ENCODE assay signal across 8 mouse cellular contexts in genomic region chr19:3323753-3324270, GRCm38 (mm10). TPM values are rescaled to one million over a fixed set of nuclear protein-coding genes. Genes with fewer than 3 reads are reported as not detected.
DNase-seq lines count a peak whose midpoint lies in the region; ATAC-seq and TF ChIP-seq lines count a peak whose summit lies in the region.

No protein-coding gene starts in this region.

- no peaks in the 10 kb centered on the region for H3K9me3 ChIP-seq in stomach, postnatal 0 days (ENCODE audit: control insufficient read depth, low read length)

- no peaks in the 10 kb centered on the region for H3K27me3 ChIP-seq in liver, adult 2 months (ENCODE audit: control insufficient read depth, insufficient read depth, low read length)
- H3K27me3 ChIP-seq in stomach, postnatal 0 days (ENCODE audit: control insufficient read depth, insufficient read depth, low read length): no peaks in the 10 kb centered on the region

- peaks cover 37% of the 10 kb centered on the region for H3K4me1 ChIP-seq in liver, adult 2 months (ENCODE audit: control insufficient read depth, insufficient read depth, low read length)
- H3K4me1 ChIP-seq in stomach, postnatal 0 days (replicated peaks; ENCODE audit: control insufficient read depth, insufficient read depth): peaks cover 13% of the 10 kb centered on the region

- under 1% methylated on average over 34 of the region's 34 CpGs for WGBS in liver, adult 2 months
- WGBS in stomach, postnatal 0 days: under 1% methylated on average over 34 of the region's 34 CpGs

- H3K4me2 ChIP-seq in stomach, postnatal 0 days (replicated peaks; ENCODE audit: low read depth): peak overlapping the region; percentile 97

- peak; percentile 68 for DNase-seq in right cerebral cortex, postnatal 10 days (ENCODE audit: low spot score in 2 of 2)
- DNase-seq in right cerebral cortex, adult 18-20 months: no peak
- DNase-seq in embryo, embryonic 10.5 days (ENCODE audit: low spot score): peak; percentile 42
- peak; percentile 99 for DNase-seq in heart, adult 11 months
- peak; percentile 88 for DNase-seq in kidney, adult 11 months
- DNase-seq in liver, adult 2 months (ENCODE audit: extremely low read depth, low read depth, low spot score): peak; percentile 85
- peak; percentile 42 for DNase-seq in naive thymus-derived CD4-positive, alpha-beta T cell, adult 2 months (ENCODE audit: low read depth)
- peak; percentile 64 for DNase-seq in stomach, postnatal 0 days (ENCODE audit: low spot score)

- H3K9ac ChIP-seq in liver, adult 2 months (ENCODE audit: low read depth, low read length): peak overlapping the region; percentile 86
- H3K9ac ChIP-seq in stomach, postnatal 0 days (ENCODE audit: low read length): peak overlapping the region; percentile 83

- ATAC-seq in stomach, postnatal 0 days (ENCODE audit: low FRiP score, low TSS enrichment): no peak

- peaks cover 12% of the 10 kb centered on the region for H3K79me2 ChIP-seq in liver, adult 2 months (ENCODE audit: control insufficient read depth, insufficient read depth, low read length)

- peak overlapping the region; percentile 88 for H3K4me3 ChIP-seq in liver, adult 2 months (ENCODE audit: insufficient read depth, low read depth, low read length)
- H3K4me3 ChIP-seq in stomach, postnatal 0 days (ENCODE audit: low read depth, low read length): peak overlapping the region; percentile 74

- peak overlapping the region; percentile 99 for H3K27ac ChIP-seq in liver, adult 2 months (replicated peaks; ENCODE audit: insufficient read depth, low read depth, low read length)
- H3K27ac ChIP-seq in stomach, postnatal 0 days (replicated peaks): peak overlapping the region; percentile 96

- TF ChIP-seq EP300 in stomach, postnatal 0 days (optimal IDR thresholded peaks at IDR 0.05): no peak

- TF ChIP-seq CTCF in liver, adult 2 months (IDR thresholded peaks at IDR 0.05; ENCODE audit: low read depth, low read length): no peak
- no peak for TF ChIP-seq CTCF in stomach, postnatal 0 days (IDR thresholded peaks at IDR 0.05; ENCODE audit: low read depth)

- TF ChIP-seq POLR2A in liver, adult 2 months (IDR thresholded peaks at IDR 0.05; ENCODE audit: extremely low read depth, insufficient read depth, low read length): peak; percentile 69

- peaks cover 3% of the 10 kb centered on the region; the same call in 1 of the 2 replicates for H3K36me3 ChIP-seq in liver, adult 2 months (ENCODE audit: control insufficient read depth, insufficient read depth, low read length)
- no peaks in the 10 kb centered on the region for H3K36me3 ChIP-seq in stomach, postnatal 0 days (ENCODE audit: control insufficient read depth, insufficient read depth, low read length)

RNA-seq across cellular contexts. Expression of gene Cpt1a, which starts 1.7 kb away (rescaled TPM):
- 162 and 234 TPM in 2 replicates for total RNA-seq in liver, adult 2 months (2014; rRNA removed)
- polyA plus RNA-seq in liver, adult 2 months (2012; rRNA removed): 182 and 211 TPM in 2 replicates
- 59.5 and 62.0 TPM in 2 replicates for polyA plus RNA-seq in stomach, postnatal 0 days (2015; fragmentation: Nextera tagmentation; extraction: Ambion mirVana)

RNA-seq across cellular contexts. Expression of gene Ighmbp2, which starts 41.0 kb away (rescaled TPM):
- 1.7 and 1.8 TPM in 2 replicates for total RNA-seq in liver, adult 2 months (2014; rRNA removed)
- 2.4 and 3.9 TPM in 2 replicates for polyA plus RNA-seq in liver, adult 2 months (2012; rRNA removed)
- 3.9 and 4.0 TPM in 2 replicates for polyA plus RNA-seq in stomach, postnatal 0 days (2015; fragmentation: Nextera tagmentation; extraction: Ambion mirVana)

RNA-seq across cellular contexts. Expression of gene Mrpl21, which starts 41.1 kb away (rescaled TPM):
- total RNA-seq in liver, adult 2 months (2014; rRNA removed): 35.2 and 41.1 TPM in 2 replicates
- 45.2 and 46.8 TPM in 2 replicates for polyA plus RNA-seq in liver, adult 2 months (2012; rRNA removed)
- polyA plus RNA-seq in stomach, postnatal 0 days (2015; fragmentation: Nextera tagmentation; extraction: Ambion mirVana): 81.6 and 87.2 TPM in 2 replicates
